Mouse (Mus musculus) kidney, adult 11 months (tissue): ENCODE data around the gene Olfr873.
"Not testable (repeated sequence)": the region's sequence is repeated elsewhere in the genome, so short reads cannot be mapped to it uniquely, and the experiment has no call there.

Source experiments
- DNase-seq: peaks from one replicate; pipeline ENCODE4 v3.0.0; 2022

The Olfr873 gene

DNA sequence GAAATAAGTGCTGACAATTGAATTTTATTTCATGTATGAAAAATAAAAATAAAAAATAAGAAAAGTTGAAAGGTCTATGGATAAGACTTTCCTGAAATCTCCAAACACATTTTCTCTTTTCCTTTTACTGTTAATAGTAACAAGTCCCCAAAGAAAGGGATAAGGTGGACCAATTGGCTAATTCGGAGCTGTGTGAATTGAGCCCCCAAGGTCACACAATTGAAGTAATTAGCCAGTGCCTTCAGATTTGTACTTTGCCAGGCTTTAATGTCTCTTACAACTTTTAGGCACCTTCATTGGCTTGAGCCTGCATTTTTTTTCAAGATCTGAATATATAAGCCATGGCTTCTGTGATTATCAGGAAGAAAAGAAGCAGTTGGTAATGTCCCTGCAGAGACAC lies at the start of gene Olfr873:
TSS of gene Olfr873 (plus strand) at position 301 of the 400 bp plus-strand sequence.
- no peak for DNase-seq

DNA sequence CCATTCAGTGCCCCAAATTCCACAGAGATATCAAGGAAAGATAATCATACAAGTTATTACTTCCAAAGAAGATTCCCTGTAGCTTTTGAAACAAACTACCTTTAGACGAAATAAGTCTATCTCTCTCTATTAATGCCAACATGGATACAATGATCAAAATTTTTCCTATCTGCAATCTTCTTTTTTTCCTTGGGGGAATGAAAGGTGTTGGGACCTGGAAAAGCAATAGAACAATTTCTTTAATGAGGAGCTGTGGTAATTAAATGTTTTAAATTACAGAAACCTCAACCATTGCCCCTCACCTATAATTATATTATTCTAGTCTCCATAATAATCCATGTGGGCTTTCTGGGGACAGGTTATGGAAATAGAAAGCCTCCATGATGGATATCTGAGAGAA lies 16.3 kb upstream of the Olfr873 start, which contains the start of gene Olfr39:
TSS of gene Olfr39 (plus strand) at position 301 of the 400 bp plus-strand sequence.
- no peak for DNase-seq

DNA sequence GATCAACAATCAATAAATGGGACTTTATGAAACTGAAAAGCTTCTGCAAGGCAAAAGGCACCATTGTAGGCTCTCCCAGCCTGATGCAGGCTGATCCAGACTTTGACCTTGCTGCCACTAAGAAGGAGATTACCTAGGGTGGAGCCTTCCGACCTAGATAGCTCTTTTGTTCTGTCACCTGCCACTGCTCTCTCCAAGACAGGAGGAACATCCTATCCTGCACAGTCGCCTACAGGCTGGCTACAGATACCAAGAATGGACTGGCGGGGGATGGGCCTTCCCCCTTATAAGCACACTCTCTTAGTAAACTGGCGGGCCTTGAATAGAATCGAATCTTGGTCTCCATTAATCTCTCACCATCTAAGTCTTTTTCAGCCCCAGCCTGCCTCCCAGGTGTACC lies 2.8 kb upstream of the Olfr873 start:
- not testable (repeated sequence) for DNase-seq

DNA sequence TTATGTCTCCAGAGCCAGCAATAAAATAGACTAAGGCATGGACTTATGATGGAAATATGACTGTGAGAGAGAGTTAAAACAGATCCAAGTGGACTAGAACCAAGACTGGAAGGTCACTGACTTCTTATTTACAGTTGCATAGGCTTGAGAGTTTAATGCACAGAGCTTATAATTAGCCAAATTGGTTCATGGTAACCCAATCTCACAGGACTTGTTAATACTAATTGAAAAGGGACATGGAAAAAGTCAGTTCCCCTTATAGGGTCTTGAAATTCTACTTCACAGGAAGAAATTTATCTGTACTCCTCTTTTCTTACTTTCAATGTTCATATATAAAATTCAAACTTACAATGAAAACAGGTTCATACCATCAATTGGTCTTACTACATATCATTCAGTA lies 37.7 kb downstream of the Olfr873 start, which contains the start of gene Olfr18:
TSS of gene Olfr18 (minus strand) at position 101 of the 400 bp plus-strand sequence.
- no peak for DNase-seq

DNA sequence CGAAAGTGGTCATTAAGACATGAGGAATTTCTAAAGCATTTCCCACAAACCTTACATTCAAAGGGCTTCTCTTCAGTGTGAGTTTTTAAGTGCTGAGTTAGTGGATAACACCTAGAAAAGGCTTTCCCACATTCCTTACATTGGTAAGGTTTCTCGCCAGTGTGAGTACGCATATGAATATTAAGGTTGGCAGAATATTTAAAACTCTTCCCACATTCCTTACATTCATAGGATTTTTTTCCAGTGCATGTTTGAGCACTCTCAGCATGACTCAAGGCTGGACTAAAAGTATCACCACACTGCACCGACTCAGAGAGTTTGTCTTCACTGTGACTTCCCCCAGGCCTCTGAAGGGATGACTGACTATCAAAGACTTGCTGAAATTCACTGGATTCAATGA lies 50.2 kb downstream of the Olfr873 start:
- no peak for DNase-seq
